Mouse (Mus musculus) cerebellum, postnatal 25 days (tissue): ENCODE results near the gene Camta1.
A peak's percentile ranks its signal among the peaks of the same experiment; 100 is the strongest.

Source experiments
- DNase-seq, 2 experiments: peaks; one replicate each; pipeline ENCODE4 v3.0.0; 2021; ENCODE audit warnings: mixed read lengths in 2 of 2

The Camta1 gene

DNA sequence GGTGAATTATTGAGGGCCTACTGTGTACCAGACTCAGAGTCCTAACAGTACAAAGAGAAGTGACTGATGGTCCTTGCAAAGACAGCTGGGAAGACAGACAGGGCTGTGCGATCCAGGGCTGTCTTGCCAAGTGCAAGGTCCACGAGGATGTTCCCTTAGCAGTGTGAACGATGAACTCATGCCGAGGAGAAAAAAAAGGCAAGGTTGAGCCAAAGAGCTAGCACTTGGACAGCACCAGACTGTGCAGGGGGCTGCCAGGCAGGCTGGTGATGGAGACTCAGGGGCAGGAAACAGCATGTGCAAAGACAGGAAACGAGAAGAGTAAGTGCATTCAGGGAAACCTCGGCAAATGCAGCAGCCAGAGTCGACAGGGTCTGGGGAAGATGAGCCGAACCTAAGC, 266.6 kb downstream of the Camta1 start:
- DNase-seq, result peak; percentile 52 to 53

DNA sequence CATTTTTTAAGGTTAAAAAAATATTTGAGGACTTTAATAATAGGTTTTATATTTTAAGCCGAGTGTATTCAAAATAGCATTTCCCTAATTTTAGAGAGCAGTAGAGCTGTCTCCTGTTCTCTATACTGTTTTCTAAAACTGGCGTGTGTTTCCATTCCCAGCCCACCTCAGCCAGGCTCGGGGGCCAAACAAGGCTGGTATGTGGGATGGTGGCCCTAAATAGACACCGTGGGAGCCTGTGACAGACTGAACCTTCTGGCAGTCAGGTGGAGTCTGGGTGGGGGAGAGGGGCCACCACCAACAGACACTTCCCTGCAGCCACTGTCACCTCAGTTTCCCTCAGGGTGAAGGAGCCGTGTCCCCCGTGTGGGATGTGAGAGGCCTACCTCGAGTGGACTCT, 268.6 kb downstream of the Camta1 start:
- no peak for DNase-seq

- DNase-seq, result no peak
Observed at GRCm38 (mm10) chr4:151586074-151586473, 275.6 kb downstream of the Camta1 start.

GRCm38 (mm10) chr4:151577961-151578360, 283.7 kb downstream of the Camta1 start:
- peak; percentile 76 to 79 for DNase-seq

GRCm38 (mm10) chr4:151576291-151577108, 285.2 kb downstream of the Camta1 start:
- DNase-seq, result peak; percentile 50 to 58

GRCm38 (mm10) chr4:151572716-151573115, 289.0 kb downstream of the Camta1 start:
- DNase-seq, result peak; percentile 67 to 68

GRCm38 (mm10) chr4:151569586-151569985, 292.1 kb downstream of the Camta1 start:
- peak; percentile 55 to 59 for DNase-seq

DNA sequence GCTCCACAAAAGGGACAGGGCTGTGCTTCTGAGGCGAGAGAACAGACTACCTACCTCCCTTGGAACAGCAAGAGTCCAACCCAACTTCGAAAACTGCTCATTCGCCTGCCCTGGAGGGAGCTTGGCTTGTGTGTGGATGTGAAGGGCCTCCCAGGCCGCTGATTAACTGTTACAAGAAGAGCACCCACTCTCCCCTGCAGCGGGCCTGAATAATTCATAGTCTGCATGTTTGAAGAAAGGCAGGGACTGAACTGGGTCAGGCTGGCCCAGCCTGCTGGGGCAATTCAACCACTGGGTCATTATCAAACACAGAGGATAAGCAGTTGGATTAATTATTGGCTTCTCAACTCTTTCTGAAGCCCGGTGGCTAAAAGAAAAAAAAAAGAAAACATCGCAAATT, 292.8 kb downstream of the Camta1 start:
- no peak for DNase-seq

GRCm38 (mm10) chr4:151567105-151567504, 294.6 kb downstream of the Camta1 start:
- DNase-seq, result no peak

DNA sequence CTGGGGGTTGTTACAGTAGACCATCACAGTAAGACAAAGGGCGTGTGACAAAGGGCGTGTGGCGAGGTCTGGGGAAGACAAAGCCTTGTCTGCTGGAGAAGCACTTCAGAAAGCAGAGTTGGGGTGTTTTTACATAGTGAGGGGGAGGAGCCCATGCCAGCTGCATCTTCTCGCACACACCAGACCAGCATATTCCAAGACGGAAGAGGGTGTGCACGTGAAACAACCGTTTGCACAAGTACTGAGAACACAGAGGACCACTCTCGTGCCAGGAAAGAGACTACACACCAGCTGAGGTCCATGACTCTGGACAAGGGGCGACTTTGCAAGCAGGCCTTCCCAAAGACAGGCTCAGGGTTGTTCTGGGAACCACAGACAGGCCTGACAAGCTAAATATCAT, 306.2 kb downstream of the Camta1 start:
- DNase-seq, result no peak

DNA sequence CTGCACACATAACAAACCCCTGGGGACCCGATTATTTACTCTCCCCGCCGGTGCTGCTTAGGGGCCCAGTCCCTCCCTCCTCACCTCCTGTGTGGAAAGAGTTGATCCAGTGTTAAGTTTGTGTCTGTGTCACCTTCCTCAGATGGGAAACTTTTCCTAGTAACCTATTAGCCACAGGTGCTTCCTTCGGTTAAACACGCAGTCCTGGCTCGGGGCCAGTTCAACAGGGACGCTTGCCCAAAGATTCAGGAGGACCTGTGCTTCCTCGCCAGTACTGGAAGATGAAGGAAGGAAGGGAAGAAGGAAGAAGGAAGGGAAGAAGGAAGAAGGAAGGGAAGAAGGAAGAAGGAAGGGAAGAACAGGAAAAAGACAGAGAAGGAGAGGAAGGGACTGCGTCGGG, 312.2 kb downstream of the Camta1 start:
- peak in 1 of 2 experiments; percentile 58 for DNase-seq

DNA sequence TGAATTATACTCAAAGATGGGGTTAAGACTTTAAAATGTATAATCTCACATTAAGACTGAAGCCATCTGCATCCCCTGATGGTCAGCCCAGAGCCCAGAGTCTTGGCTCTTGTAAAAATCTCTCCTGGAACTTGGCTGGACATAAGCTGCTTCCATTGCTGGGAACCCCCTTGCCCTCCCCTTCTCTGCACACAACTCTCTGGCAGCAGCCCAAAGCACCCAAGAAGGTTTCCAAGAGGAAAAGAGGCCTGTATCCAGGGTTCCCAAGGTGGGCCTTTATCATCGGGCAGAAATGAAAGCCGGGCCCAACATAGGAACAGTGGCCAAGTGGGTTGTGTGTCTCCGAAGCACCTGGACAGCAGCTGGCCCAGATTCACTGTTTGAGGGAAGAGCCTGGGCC, 316.2 kb downstream of the Camta1 start:
- peak in 1 of 2 experiments; percentile 41 for DNase-seq

DNA sequence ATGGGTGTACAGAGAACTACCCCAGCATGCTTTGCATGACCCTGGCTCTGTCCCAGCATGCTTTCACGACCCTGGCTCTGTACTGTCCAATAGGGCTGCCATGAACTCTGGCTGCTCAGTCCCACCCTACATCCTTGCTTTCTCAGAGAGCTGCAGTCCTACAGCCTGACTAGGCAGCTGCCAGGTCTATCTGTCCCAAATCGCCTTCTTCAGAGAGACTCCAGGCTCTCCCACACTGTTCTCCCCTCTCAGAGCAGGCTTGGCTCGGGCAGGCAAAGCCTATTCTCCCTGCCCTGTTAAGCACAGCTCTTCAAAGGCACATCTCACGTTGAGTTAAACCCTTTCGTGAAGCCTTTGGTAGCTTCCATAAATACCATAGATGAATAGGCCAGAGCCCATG, 317.5 kb downstream of the Camta1 start:
- DNase-seq, result peak; percentile 54 to 62

- no peak for DNase-seq
Observed at GRCm38 (mm10) chr4:151540546-151540945, 321.1 kb downstream of the Camta1 start.

GRCm38 (mm10) chr4:151539881-151540280, 321.8 kb downstream of the Camta1 start:
- DNase-seq, result peak; percentile 66 to 82

- no peak for DNase-seq
Observed at GRCm38 (mm10) chr4:151539167-151539525, 322.5 kb downstream of the Camta1 start.

DNA sequence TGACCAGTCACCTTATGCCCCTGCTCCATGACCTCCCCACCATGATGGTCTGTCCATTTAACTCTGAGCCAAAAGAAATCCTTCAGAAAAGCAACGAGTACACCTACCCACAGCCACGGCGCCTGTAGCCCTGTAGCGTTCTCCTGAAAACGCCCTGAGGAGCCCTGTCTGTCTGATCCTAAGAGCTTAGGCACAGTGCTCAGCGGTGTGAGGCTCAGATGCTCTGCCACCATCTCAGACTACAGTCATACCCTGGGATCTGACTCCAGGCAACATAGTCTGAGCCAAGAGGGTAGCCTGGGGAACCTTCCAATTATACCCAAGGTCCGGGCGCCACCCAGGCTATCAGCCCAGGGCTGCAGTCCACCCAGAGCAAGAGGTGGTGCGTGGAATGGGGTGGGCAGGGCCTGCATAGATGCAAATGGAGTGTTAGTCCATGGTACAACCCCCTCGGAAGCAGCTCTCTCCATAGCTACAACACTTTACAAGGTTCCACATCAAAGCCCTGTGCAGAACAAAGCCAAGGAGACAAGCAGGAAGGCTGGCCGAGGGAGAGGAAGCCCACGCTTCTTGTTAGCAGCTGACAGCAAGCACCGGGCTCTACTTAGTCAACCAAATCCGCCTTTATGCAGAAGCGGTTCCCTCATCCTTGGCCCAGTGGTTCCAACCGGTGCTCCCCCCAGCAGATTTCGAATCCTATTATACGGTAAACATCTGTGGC, 323.1 kb downstream of the Camta1 start:
- no peak for DNase-seq

DNA sequence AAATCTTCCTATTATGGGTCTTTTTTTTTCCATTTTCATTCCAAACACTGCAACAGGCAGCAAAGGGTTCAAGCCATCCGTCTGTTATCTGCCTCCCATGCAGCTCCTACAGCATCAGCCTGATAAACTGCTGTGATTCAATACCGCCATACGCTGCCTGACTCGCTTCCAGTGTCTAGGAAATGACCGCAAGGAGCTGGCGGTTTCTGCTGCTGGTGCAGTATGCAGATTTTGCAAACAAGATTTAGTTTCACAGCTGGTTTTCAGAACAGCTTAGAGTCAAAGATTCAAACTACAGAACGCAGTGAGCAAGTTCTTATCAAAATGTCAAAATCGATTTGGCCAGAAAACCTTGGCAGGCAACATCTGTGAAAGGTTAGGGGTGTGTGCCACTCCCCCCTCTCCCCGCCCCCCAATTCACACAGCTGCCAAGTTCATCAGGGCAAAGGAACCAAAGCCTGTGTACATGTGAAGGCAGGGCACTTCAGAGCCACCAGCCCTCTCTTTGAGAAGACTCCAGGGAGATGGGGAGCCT, 325.7 kb downstream of the Camta1 start:
- DNase-seq, result no peak

DNA sequence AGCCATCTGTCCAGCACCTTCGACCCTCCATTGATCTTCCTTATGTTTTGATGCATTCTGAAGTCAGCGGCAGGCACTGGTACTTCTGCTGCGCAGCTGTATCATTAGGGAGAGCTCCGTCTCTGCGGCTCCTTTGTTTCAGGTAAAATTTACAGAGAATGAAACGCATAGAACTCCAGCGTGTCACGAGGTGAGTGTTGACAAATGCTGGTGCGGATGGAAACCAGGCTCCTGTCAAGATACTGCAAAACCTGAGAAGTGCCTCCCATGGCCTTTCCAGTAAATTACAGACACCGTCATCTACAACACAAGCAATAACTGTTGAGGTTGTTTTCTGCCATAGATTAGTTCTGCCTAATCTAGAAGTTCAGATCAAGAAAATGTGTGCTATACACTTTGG, 328.2 kb downstream of the Camta1 start:
- no peak for DNase-seq

- no peak for DNase-seq
Observed at GRCm38 (mm10) chr4:151528436-151528835, 333.2 kb downstream of the Camta1 start.

- no peak for DNase-seq
Observed at GRCm38 (mm10) chr4:151527763-151528162, 333.9 kb downstream of the Camta1 start.

DNA sequence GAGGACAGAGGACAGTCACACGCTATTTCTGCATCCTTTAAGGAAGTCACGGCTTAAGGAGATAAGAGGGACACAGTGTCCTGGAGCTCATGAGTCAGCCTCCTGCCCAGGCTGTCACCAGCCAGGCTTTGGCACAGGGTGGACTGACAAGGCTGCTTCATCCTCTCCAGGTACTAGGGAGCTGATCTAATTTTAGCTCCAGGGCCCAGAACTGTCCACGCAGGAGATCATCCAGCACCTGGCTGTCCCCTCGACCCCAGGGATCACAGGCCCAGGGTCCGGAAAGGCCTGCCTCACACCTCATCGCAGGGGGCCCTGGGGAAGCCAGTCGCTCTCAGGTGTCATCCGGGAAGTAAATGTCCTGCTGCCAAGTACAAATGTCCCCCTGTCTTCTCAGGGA, 341.6 kb downstream of the Camta1 start:
- DNase-seq, result peak; percentile 78 to 87

DNA sequence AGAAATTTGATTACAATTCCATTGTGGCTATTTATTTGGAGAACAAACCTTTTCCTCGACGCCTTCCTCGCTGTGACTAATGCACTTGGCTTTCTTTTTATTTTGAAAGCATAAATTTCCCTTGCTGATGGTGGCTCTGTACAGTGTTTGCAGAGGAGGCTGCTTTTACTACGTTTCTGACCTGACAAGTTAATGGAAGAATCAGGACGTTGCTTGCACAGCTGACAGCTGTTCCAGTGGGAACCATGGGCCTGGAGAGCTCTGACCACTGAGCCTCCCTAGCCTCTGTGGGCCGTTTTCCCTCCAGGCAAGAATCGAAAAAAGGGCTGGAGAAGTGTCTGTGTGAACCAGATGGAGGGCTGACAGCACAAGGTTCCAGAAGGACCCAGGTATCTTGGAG, 342.7 kb downstream of the Camta1 start:
- no peak for DNase-seq
